Mouse (Mus musculus): ENCODE measurements around the gene Cdk17. TPM values are rescaled to one million over a fixed set of nuclear protein-coding genes. Genes with fewer than 3 reads are reported as not detected.

Gene Cdk17
- polyA plus RNA-seq, 1 experiment from 2014 or later: 67.8 TPM

- H3K36me3 ChIP-seq (ENCODE audit: control insufficient read depth, insufficient read depth, low read length): no peaks in the 10 kb centered on the region
- no peaks in the 10 kb centered on the region for H3K9me3 ChIP-seq (ENCODE audit: control insufficient read depth, low read length)
- peak overlapping the region; percentile 64 for H3K4me2 ChIP-seq (ENCODE audit: low read length)
- peak overlapping the region; percentile 97 for H3K9ac ChIP-seq (replicated peaks; ENCODE audit: low read length)
- no peaks in the 10 kb centered on the region for H3K27me3 ChIP-seq (ENCODE audit: control insufficient read depth, insufficient read depth, low read length)
- WGBS: under 1% methylated on average over 33 of the region's 33 CpGs
- peak; percentile 75 for DNase-seq
- ATAC-seq (ENCODE audit: low FRiP score, low TSS enrichment): peak; percentile 64
- H3K4me3 ChIP-seq (replicated peaks; ENCODE audit: low read depth, low read length): peak overlapping the region; percentile 98
- peaks cover 38% of the 10 kb centered on the region for H3K4me1 ChIP-seq (ENCODE audit: control insufficient read depth, insufficient read depth, low read length)
- peak overlapping the region; percentile 99 for H3K27ac ChIP-seq (replicated peaks; ENCODE audit: low read depth, low read length)
Measured at GRCm38 (mm10) chr10:93161511-93162275, 1.0 kb downstream of the Cdk17 start.

- H3K9ac ChIP-seq (replicated peaks; ENCODE audit: low read length): peak overlapping the region; percentile 97; the same call in 1 of the 2 replicates
- H3K4me1 ChIP-seq (ENCODE audit: control insufficient read depth, insufficient read depth, low read length): peaks cover 38% of the 10 kb centered on the region
- WGBS: 5% methylated on average over 11 of the region's 11 CpGs
- no peaks in the 10 kb centered on the region for H3K27me3 ChIP-seq (ENCODE audit: control insufficient read depth, insufficient read depth, low read length)
- H3K36me3 ChIP-seq (ENCODE audit: control insufficient read depth, insufficient read depth, low read length): no peaks in the 10 kb centered on the region
- peak overlapping the region; percentile 98 for H3K4me3 ChIP-seq (replicated peaks; ENCODE audit: low read depth, low read length)
- no peaks in the 10 kb centered on the region for H3K9me3 ChIP-seq (ENCODE audit: control insufficient read depth, low read length)
- H3K27ac ChIP-seq (replicated peaks; ENCODE audit: low read depth, low read length): peak overlapping the region; percentile 99
- ATAC-seq (ENCODE audit: low FRiP score, low TSS enrichment): no peak
- peak overlapping the region; percentile 64 for H3K4me2 ChIP-seq (ENCODE audit: low read length)
- DNase-seq: peak; percentile 68
Measured at GRCm38 (mm10) chr10:93162276-93162971, 1.7 kb downstream of the Cdk17 start.

GRCm38 (mm10) chr10:93162972-93163660 lies 2.4 kb downstream of the Cdk17 start:
- 65% methylated on average over 7 of the region's 7 CpGs for WGBS
- H3K4me2 ChIP-seq (ENCODE audit: low read length): peak overlapping the region; percentile 64
- ATAC-seq (ENCODE audit: low FRiP score, low TSS enrichment) (no peak), DNase-seq (no peak)
- no peaks in the 10 kb centered on the region for H3K27me3 ChIP-seq (ENCODE audit: control insufficient read depth, insufficient read depth, low read length)
- no peak overlapping the region; the same call in 1 of the 2 replicates for H3K9ac ChIP-seq (replicated peaks; ENCODE audit: low read length)
- H3K9me3 ChIP-seq (ENCODE audit: control insufficient read depth, low read length): no peaks in the 10 kb centered on the region
- H3K4me3 ChIP-seq (replicated peaks; ENCODE audit: low read depth, low read length): peak overlapping the region; percentile 98
- H3K27ac ChIP-seq (replicated peaks; ENCODE audit: low read depth, low read length): peak overlapping the region; percentile 45; the same call in 1 of the 2 replicates
- peaks cover 40% of the 10 kb centered on the region for H3K4me1 ChIP-seq (ENCODE audit: control insufficient read depth, insufficient read depth, low read length)
- no peaks in the 10 kb centered on the region for H3K36me3 ChIP-seq (ENCODE audit: control insufficient read depth, insufficient read depth, low read length)

- peak overlapping the region; percentile 23 for H3K4me2 ChIP-seq (ENCODE audit: low read length)
Measured at GRCm38 (mm10) chr10:93163711-93164488, 3.2 kb downstream of the Cdk17 start.

GRCm38 (mm10) chr10:93165416-93166381 lies 5.0 kb downstream of the Cdk17 start:
- ATAC-seq (ENCODE audit: low FRiP score, low TSS enrichment) (no peak), DNase-seq (peak; percentile 55)
- H3K4me1 ChIP-seq (ENCODE audit: control insufficient read depth, insufficient read depth, low read length): peaks cover 45% of the 10 kb centered on the region
- peak overlapping the region; percentile 46 for H3K27ac ChIP-seq (replicated peaks; ENCODE audit: low read depth, low read length)
- H3K36me3 ChIP-seq (ENCODE audit: control insufficient read depth, insufficient read depth, low read length): no peaks in the 10 kb centered on the region
- H3K9ac ChIP-seq (replicated peaks; ENCODE audit: low read length): peak overlapping the region; percentile 32
- H3K4me3 ChIP-seq (replicated peaks; ENCODE audit: low read depth, low read length): peak overlapping the region; percentile 9
- no peaks in the 10 kb centered on the region for H3K9me3 ChIP-seq (ENCODE audit: control insufficient read depth, low read length)
- H3K4me2 ChIP-seq (ENCODE audit: low read length): peak overlapping the region; percentile 45
- WGBS: 5% methylated on average over 14 of the region's 14 CpGs
- H3K27me3 ChIP-seq (ENCODE audit: control insufficient read depth, insufficient read depth, low read length): no peaks in the 10 kb centered on the region

More at GRCm38 (mm10) chr10:93163711-93164488, 3.2 kb downstream of the Cdk17 start:
- 50% methylated on average over 6 of the region's 6 CpGs for WGBS
- Histone ChIP-seq H3K4me1 (ENCODE audit: control insufficient read depth, insufficient read depth, low read length) (peaks cover 45% of the 10 kb centered on the region), H3K36me3 (ENCODE audit: control insufficient read depth, insufficient read depth, low read length) (no peaks in the 10 kb centered on the region), H3K9ac (replicated peaks; ENCODE audit: low read length) (no peak overlapping the region; the same call in 1 of the 2 replicates), H3K4me3 (replicated peaks; ENCODE audit: low read depth, low read length) (no peak overlapping the region), H3K27me3 (ENCODE audit: control insufficient read depth, insufficient read depth, low read length) (no peaks in the 10 kb centered on the region), H3K27ac (replicated peaks; ENCODE audit: low read depth, low read length) (no peak overlapping the region), H3K9me3 (ENCODE audit: control insufficient read depth, low read length) (no peaks in the 10 kb centered on the region)
- DNase-seq (no peak), ATAC-seq (ENCODE audit: low FRiP score, low TSS enrichment) (no peak)

- Histone ChIP-seq H3K27ac (replicated peaks; ENCODE audit: low read depth, low read length) (no peak overlapping the region; the same call in 1 of the 2 replicates), H3K27me3 (ENCODE audit: control insufficient read depth, insufficient read depth, low read length) (no peaks in the 10 kb centered on the region), H3K4me3 (replicated peaks; ENCODE audit: low read depth, low read length) (peak overlapping the region; percentile 9; the same call in 1 of the 2 replicates), H3K9ac (replicated peaks; ENCODE audit: low read length) (peak overlapping the region; percentile 32; the same call in 1 of the 2 replicates), H3K9me3 (ENCODE audit: control insufficient read depth, low read length) (no peaks in the 10 kb centered on the region), H3K4me1 (ENCODE audit: control insufficient read depth, insufficient read depth, low read length) (peaks cover 45% of the 10 kb centered on the region), H3K4me2 (ENCODE audit: low read length) (peak overlapping the region; percentile 45), H3K36me3 (ENCODE audit: control insufficient read depth, insufficient read depth, low read length) (no peaks in the 10 kb centered on the region)
- 3% methylated on average over 5 of the region's 5 CpGs for WGBS
- ATAC-seq (ENCODE audit: low FRiP score, low TSS enrichment) (no peak), DNase-seq (peak; percentile 50)
Measured at GRCm38 (mm10) chr10:93166382-93166769, 5.7 kb downstream of the Cdk17 start.

- ATAC-seq (ENCODE audit: low FRiP score, low TSS enrichment): no peak
- H3K27me3 ChIP-seq (ENCODE audit: control insufficient read depth, insufficient read depth, low read length): no peaks in the 10 kb centered on the region
- WGBS: 73% methylated on average over 6 of the region's 6 CpGs
- no peak for DNase-seq
- H3K27ac ChIP-seq (replicated peaks; ENCODE audit: low read depth, low read length): no peak overlapping the region
- H3K4me1 ChIP-seq (ENCODE audit: control insufficient read depth, insufficient read depth, low read length): peaks cover 43% of the 10 kb centered on the region
- H3K4me2 ChIP-seq (ENCODE audit: low read length): no peak overlapping the region
- no peaks in the 10 kb centered on the region for H3K9me3 ChIP-seq (ENCODE audit: control insufficient read depth, low read length)
- no peaks in the 10 kb centered on the region for H3K36me3 ChIP-seq (ENCODE audit: control insufficient read depth, insufficient read depth, low read length)
- H3K9ac ChIP-seq (replicated peaks; ENCODE audit: low read length): no peak overlapping the region
- no peak overlapping the region for H3K4me3 ChIP-seq (replicated peaks; ENCODE audit: low read depth, low read length)
Measured at GRCm38 (mm10) chr10:93167311-93167710, 6.6 kb downstream of the Cdk17 start.
